Mouse (Mus musculus) heart, adult 9 months (tissue): ENCODE results near the gene Vmn1r39.
"Not testable (repeated sequence)": the region's sequence is repeated elsewhere in the genome, so short reads cannot be mapped to it uniquely, and the experiment has no call there.

Experiments used
- DNase-seq, 2 experiments: peaks; one replicate each; pipeline ENCODE4 v3.0.0; 2022; ENCODE audit warnings: low spot score in 2 of 2

Gene Vmn1r39

DNA sequence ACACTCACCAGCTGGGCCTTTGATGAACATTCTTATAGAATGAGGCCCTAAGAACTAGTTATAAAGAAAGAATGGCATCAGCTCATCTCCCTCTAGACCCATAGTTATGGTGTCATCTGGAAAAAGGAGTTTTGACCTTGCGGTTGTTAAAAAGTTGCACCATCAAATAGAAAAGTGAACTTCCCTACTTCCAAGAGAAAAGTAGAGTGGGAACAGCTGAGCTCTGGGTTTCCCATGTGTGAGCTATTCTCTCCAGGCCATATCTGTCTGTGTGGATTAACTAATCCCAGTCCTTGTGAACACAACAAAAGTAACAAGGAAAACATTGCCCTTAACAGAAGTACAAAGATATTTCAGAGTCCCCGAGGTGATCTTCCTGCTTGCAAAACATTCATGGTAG, at the start of gene Vmn1r39:
Vmn1r39 (minus strand) TSS at position 101 of the 400 bp plus-strand sequence.
- no peak for DNase-seq

DNA sequence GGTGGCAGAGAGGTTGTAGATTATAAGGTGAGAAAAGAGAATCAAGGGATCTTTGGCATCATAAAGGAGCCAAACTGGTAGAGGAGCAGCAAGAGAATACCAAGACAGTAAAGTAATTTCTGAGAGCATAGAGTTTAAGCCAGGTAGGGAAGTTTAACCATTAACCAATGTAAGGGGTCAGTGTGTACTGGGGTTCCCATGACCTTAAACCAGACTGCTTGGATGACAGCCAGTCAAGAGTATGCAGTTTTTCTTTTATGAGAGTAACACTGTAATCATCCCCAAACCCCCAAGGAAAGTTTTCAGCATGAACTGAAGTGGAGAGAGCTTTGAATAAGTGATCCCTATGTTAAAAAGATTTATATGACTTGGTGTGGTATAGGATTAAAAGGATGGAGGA, 49.0 kb upstream of the Vmn1r39 start:
- no peak for DNase-seq

DNA sequence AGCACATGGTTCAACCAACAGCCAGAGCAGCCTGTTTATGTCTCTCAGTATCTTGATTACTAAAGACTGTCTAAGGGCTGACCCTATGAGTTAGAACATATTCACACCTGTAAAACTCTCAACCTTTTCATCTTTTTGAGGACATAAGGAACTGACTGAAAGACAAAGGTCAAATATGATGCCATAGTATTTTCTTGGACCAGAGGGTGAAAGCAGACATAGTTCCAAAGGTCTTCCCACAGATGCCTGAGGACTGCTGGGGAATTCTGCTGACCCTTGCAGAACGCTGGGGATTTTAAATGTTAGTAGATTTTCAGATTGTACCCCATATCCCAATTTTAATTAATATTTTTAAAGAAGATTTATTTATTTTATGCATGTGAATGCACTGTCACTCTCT, 47.9 kb upstream of the Vmn1r39 start:
- no peak for DNase-seq

DNA sequence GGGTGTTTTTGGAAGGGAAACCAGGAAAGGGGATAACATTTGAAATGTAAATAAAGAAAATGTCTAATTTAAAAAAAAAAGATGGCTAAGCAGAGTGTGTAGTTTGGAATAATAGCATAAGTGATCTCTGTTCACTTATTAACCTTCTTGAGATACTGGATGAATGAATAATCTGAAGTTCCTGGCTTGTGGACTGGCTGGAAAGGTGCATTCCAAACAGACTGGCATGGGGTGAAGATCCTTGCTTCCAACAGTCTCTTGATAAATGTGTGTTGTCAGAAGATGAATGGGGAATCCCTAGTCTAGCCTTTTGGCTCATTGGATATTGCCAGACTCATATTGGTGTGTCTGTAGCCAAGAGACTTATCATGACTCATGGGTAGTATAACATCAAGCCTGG, 45.8 kb upstream of the Vmn1r39 start:
- DNase-seq: no peak

DNA sequence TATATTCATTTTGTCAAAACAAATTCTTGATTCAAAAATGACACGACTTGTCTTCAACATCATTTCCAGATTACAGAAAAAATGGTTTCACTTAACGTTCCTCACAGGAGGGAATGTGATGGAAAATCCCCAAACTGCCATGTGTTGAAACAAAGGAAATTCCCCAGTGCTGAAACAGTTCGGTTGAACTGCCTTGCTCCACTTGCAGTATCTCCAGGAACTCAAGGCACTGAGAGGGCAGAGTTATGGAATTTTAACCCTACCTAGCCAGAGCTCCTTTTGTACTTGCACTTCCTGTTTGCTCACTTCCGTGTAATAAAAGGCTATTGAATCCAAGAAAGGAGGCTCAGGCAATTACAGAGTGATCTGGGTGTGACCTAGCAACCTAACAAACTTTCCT, 38.5 kb upstream of the Vmn1r39 start:
- DNase-seq: no peak

DNA sequence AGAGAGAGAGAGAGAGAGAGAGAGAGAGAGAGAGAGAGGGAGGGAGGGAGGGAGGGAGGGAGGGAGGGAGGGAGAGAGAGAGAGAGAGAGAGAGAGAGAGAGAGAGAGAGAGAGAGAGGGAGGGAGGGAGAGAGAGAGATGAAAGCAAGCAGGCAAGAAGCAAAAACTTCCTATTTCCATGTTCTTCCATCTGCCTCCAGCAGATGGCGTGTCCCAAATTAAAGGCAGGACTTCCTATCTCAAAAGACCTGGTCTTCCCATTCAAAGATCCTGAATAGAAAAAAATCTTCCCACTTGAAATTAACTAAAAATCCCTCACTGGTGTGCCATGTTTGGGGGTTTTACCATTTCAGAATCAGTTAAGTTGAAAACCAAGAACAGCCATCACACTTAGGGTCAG, 30.2 kb upstream of the Vmn1r39 start:
- not testable (repeated sequence) for DNase-seq

DNA sequence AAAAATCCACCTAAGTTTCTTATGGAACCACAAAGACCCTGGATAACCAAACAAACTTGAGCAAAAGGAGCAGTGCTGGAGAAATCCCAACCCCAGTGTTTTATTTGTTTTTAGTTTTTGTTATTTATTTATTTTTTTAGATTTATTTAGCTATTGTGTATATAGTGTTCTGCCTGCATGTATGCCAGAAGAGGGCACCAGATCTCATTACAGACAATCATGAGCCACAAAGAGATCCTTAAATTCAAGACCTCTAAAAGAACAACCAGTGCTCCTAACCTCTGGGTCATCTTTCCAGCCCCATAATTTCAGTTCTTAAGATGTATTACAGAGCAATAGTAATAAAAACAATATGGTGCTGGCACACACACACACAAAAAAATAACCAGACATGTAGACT, 26.5 kb upstream of the Vmn1r39 start:
- no peak for DNase-seq

DNA sequence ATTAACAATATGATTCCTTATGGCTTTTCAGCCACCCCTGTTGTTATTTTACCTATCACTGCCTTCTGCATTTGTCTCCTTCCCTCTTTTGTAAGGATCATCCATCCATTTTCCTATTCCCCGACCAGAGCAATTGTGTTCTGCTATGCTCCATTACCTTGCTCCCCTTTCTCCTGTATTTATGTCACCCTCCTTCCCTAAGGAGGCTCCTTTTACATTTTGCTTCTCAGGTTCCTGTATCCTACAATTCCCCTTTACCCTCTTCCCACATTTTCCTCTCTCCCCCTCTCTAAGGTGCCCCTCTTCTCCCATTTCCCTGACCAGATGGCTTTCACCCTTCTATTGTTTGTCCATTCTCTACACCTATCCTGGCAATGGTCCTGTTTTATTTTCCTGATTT, 4.1 kb downstream of the Vmn1r39 start:
- no peak for DNase-seq

DNA sequence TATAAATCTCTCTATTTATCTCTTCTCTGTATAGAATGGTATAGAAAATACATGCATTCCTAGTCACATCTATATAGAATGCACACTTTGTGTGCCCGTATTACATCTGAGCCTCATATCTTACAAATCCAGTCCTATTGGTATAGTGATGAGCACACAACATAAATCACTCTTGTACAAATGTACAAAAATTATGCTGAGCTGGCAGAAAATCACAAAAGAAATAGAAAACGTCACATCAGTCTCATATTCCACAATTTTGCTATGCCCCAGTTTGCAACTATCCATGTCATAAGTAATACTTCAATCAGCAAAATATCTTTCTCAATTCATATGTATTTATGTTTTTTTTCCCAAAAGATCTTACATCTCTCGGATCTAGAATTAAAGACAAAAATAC, 4.7 kb downstream of the Vmn1r39 start:
- no peak for DNase-seq

DNA sequence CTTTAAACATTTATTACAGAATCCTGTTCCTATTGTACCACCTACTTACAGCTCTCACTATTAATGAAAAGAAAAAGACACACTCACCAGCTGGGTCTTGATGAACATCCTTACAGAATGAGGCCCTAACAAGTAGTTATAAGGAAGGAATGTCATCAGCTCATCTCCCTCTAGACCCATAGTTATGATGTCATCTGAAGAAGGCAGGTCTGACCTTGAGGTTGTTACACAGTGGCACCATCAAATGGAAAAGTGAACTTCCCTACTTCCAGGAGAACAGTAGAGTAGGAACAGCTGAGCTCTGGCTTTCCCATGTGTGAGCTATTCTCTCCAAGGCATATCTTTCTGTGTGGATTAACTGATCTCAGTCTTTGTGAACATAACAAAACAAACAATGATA, 27.9 kb downstream of the Vmn1r39 start, which contains the start of gene Vmn1r38:
Vmn1r38 (minus strand) TSS at position 101 of the 400 bp plus-strand sequence.
- not testable (repeated sequence) for DNase-seq
